Mouse (Mus musculus): ENCODE results near the gene Scgb1b27. TPM values are rescaled to one million over a fixed set of nuclear protein-coding genes. Genes with fewer than 3 reads are reported as not detected.
"Not testable (repeated sequence)": the region's sequence is repeated elsewhere in the genome, so short reads cannot be mapped to it uniquely, and the experiment has no call there.

Gene Scgb1b27
- total and polyA plus RNA-seq, 3 experiments: not detected

DNA sequence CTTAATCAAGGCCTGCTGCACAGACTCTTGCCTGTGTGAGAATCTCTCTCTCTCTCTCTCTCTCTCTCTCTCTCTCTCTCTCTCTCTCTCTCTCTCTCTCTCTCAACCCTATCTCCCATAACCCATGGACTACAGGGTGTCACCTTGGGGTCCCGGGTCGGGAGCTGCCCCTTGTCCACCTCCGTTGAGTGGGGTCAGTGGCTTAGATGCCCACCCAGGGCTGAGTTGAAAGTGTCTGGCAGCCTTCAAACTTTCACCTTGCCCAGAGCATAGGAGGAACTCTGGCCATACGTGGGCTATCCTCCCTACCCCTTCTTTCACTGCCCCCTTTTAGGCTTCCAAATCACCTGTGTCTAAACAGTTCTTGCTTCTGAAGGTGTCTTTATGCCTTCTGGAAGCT is 4.4 kb downstream of the Scgb1b27 start:
- H3K4me1 ChIP-seq (ENCODE audit: control insufficient read depth in 1 of 2, insufficient read depth in 2 of 2): no peaks in the 10 kb centered on the region; a peak in 2 of 4 replicates
- peaks cover 12% of the 10 kb centered on the region for H3K27me3 ChIP-seq (replicated peaks)
- H3K4me3 ChIP-seq (replicated peaks in 1 of 3; ENCODE audit: low read depth in 2 of 3, low read length in 2 of 3, poor library complexity in 1 of 3): no peak overlapping the region
- DNase-seq (ENCODE audit: extremely low read depth): no peak
- H3K27ac ChIP-seq (ENCODE audit: insufficient read depth, low read depth): no peak overlapping the region
- in situ Hi-C loops (cut with MboI; ENCODE audit: low pct_ligation_motif_present, low pct_unique_long_range_greater_than_20kb, low sequenced_read_pairs): no loop called here
- H3K9ac ChIP-seq (ENCODE audit: insufficient read depth, low read depth): no peak overlapping the region
- H3K4me2 ChIP-seq (ENCODE audit: insufficient read depth, low read depth, poor library complexity, severe bottlenecking): no peak overlapping the region
- no peaks in the 10 kb centered on the region for H3K36me3 ChIP-seq (replicated peaks in 1 of 2; ENCODE audit: control insufficient read depth in 1 of 2, insufficient read depth in 1 of 2, low read length in 1 of 2)
- no peaks in the 10 kb centered on the region for H3K79me2 ChIP-seq (replicated peaks; ENCODE audit: control insufficient read depth, extremely low read depth, insufficient read depth, poor library complexity, severe bottlenecking)
- dilution Hi-C loops (cut with MboI; ENCODE audit: extremely low pct_ligation_motif_present, extremely low pct_unique_long_range_greater_than_20kb, low sequenced_read_pairs): no loop called here
- TF ChIP-seq NRF1 (IDR thresholded peaks at IDR 0.05; ENCODE audit: low read depth, low read length): no peak
- no peak for TF ChIP-seq MAZ (IDR thresholded peaks at IDR 0.05; ENCODE audit: low read depth, low read length)
- no peak for TF ChIP-seq PAX5 (IDR thresholded peaks at IDR 0.05; ENCODE audit: low read length)
- no peak for TF ChIP-seq ZNF384 (IDR thresholded peaks at IDR 0.05; ENCODE audit: low read depth, low read length)
- no peak for TF ChIP-seq POLR2AphosphoS2 (IDR thresholded peaks at IDR 0.05; ENCODE audit: low read depth, low read length)
- no peak for TF ChIP-seq ZKSCAN1 (IDR thresholded peaks at IDR 0.05; ENCODE audit: borderline replicate concordance, low read depth, low read length)
- no peak for TF ChIP-seq SIN3A (IDR thresholded peaks at IDR 0.05; ENCODE audit: low read length)
- TF ChIP-seq GABPA (IDR thresholded peaks at IDR 0.05; ENCODE audit: insufficient replicate concordance, low read depth, low read length): no peak
- TF ChIP-seq E2F4 (IDR thresholded peaks at IDR 0.05; ENCODE audit: insufficient replicate concordance, low read depth, low read length): no peak
- TF ChIP-seq USF1 (IDR thresholded peaks at IDR 0.05; ENCODE audit: low read depth, low read length): no peak
- TF ChIP-seq NELFE (IDR thresholded peaks at IDR 0.05; ENCODE audit: low read depth, low read length): no peak
- TF ChIP-seq MAX (IDR thresholded peaks at IDR 0.05; ENCODE audit: low read length): no peak
- TF ChIP-seq CHD2 (IDR thresholded peaks at IDR 0.05; ENCODE audit: low read length): no peak
- TF ChIP-seq UBTF (IDR thresholded peaks at IDR 0.05; ENCODE audit: low read depth, low read length): no peak
- TF ChIP-seq IRF4 (IDR thresholded peaks at IDR 0.05; ENCODE audit: low read depth, low read length): no peak
- no peak for TF ChIP-seq JUND (conservative IDR thresholded peaks at IDR 0.05; ENCODE audit: low read depth, low read length)
- peaks cover 2% of the 10 kb centered on the region for H3K9me3 ChIP-seq (replicated peaks; ENCODE audit: low read length)

GRCm38 (mm10) chr7:34027202-34027601 is 5.9 kb downstream of the Scgb1b27 start:
- dilution Hi-C loops (cut with MboI; ENCODE audit: extremely low pct_ligation_motif_present, extremely low pct_unique_long_range_greater_than_20kb, low sequenced_read_pairs); in situ Hi-C loops (cut with MboI; ENCODE audit: low pct_ligation_motif_present, low pct_unique_long_range_greater_than_20kb, low sequenced_read_pairs); H3K9me3 ChIP-seq (replicated peaks; ENCODE audit: low read length): not testable (repeated sequence)

More at GRCm38 (mm10) chr7:34027202-34027601, 5.9 kb downstream of the Scgb1b27 start:
- not testable (repeated sequence) for H3K4me3 ChIP-seq (replicated peaks in 1 of 3; ENCODE audit: low read depth in 2 of 3, low read length in 2 of 3, poor library complexity in 1 of 3); H3K4me2 ChIP-seq (ENCODE audit: insufficient read depth, low read depth, poor library complexity, severe bottlenecking); H3K9ac ChIP-seq (ENCODE audit: insufficient read depth, low read depth); H3K79me2 ChIP-seq (replicated peaks; ENCODE audit: control insufficient read depth, extremely low read depth, insufficient read depth, poor library complexity, severe bottlenecking); H3K27ac ChIP-seq (ENCODE audit: insufficient read depth, low read depth); H3K4me1 ChIP-seq (ENCODE audit: control insufficient read depth in 1 of 2, insufficient read depth in 2 of 2); H3K36me3 ChIP-seq (replicated peaks in 1 of 2; ENCODE audit: control insufficient read depth in 1 of 2, insufficient read depth in 1 of 2, low read length in 1 of 2)
- peak in 1 of 2 experiments; percentile 51; a peak in 2 of 4 replicates for TF ChIP-seq CTCF (conservative IDR thresholded peaks at IDR 0.05 in 1 of 2, IDR thresholded peaks at IDR 0.05 in 1 of 2; ENCODE audit: low read depth in 2 of 2, low read length in 2 of 2)
- peak; percentile 37 for TF ChIP-seq RAD21 (IDR thresholded peaks at IDR 0.05; ENCODE audit: low read depth, low read length)
- TF ChIP-seq SMC3 (IDR thresholded peaks at IDR 0.05; ENCODE audit: low read depth, low read length): peak; percentile 27; the same call in 1 of the 2 replicates
- peak; percentile 7 for DNase-seq (ENCODE audit: extremely low read depth)
- H3K27me3 ChIP-seq (replicated peaks): peaks cover 12% of the 10 kb centered on the region

Measured in CH12.LX (cell line).